Mouse (Mus musculus) CH12.LX (cell line): Measurements from ENCODE around the gene Adora2a.

Experiments used
- CTCF ChIP-seq, 2 experiments: IDR thresholded peaks in 1 of 2; conservative IDR thresholded peaks in 1 of 2; 2 replicates each; pipeline ENCODE4 v1.5.1; 2011 to 2012; ENCODE audit warnings: low read depth in 2 of 2, low read length in 2 of 2, improper control_type of control experiment in 1 of 2, inconsistent platforms in 1 of 2, mild to moderate bottlenecking in 1 of 2, moderate library complexity in 1 of 2
- EP300 ChIP-seq: IDR thresholded peaks from 2 replicates; pipeline ENCODE4 v1.6.1; 2011; ENCODE audit warnings: low read length, improper control_type of control experiment
- MAFK ChIP-seq: IDR thresholded peaks from 2 replicates; pipeline ENCODE4 v1.6.1; 2011; ENCODE audit warnings: low read length, improper control_type of control experiment; ENCODE audit not compliant: insufficient replicate concordance
- POLR2A ChIP-seq: IDR thresholded peaks from 2 replicates; pipeline ENCODE4 v1.6.1; 2011; ENCODE audit warnings: low read depth, mild to moderate bottlenecking, improper control_type of control experiment, low read length
- SMC3 ChIP-seq: IDR thresholded peaks from 2 replicates; pipeline ENCODE4 v1.6.1; 2011; ENCODE audit warnings: low read depth, low read length, improper control_type of control experiment
- TCF12 ChIP-seq: IDR thresholded peaks from 2 replicates; pipeline ENCODE4 v1.6.1; 2014; ENCODE audit warnings: low read depth, mild to moderate bottlenecking, inconsistent platforms, low read length, improper control_type of control experiment
- ZKSCAN1 ChIP-seq: IDR thresholded peaks from 2 replicates; pipeline ENCODE4 v1.6.1; 2012; ENCODE audit warnings: low read depth, inconsistent platforms, low read length, improper control_type of control experiment, borderline replicate concordance

DNA sequence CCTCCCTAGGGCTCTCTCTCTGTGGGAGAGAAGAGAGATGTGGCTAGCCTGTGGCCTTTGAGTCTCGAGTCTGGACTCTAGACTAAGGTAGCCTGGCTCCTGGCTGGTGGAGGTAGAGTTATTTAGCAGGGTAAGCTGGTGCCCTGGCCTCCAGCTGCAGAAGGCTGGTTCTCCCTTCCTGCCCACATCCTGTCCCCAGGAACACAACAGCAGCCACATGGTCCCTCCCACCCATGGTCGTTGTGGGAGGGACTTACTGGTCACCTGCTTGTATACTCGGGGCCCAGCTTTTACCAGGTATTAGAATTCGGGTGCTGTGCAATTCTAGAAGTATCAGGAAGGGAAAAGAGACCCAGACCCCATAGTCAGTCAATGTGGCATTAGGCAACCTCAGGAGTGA lies 3.6 kb downstream of the Adora2a start:
- TF ChIP-seq CTCF (conservative IDR thresholded peaks at IDR 0.05 in 1 of 2, IDR thresholded peaks at IDR 0.05 in 1 of 2; ENCODE audit: low read depth in 2 of 2, low read length in 2 of 2) (no peak), SMC3 (no peak), POLR2A (no peak), MAFK (no peak), ZKSCAN1 (no peak), TCF12 (peak; percentile 39; the same call in 1 of the 2 replicates), EP300 (no peak)
